Mouse (Mus musculus) urinary bladder, postnatal 14 days (tissue): ENCODE data around the gene Krit1.
A peak's percentile ranks its signal among the peaks of the same experiment; 100 is the strongest.
"Not testable (repeated sequence)": the region's sequence is repeated elsewhere in the genome, so short reads cannot be mapped to it uniquely, and the experiment has no call there.

Source experiments
- DNase-seq: peaks from one replicate; pipeline ENCODE4 v3.0.0; 2021; ENCODE audit warnings: low spot score

Gene Krit1

GRCm38 (mm10) chr5:3802433-3803291 is at the start of gene Krit1, which contains the start of gene Ankib1:
TSS of gene Krit1 (plus strand) at chr5:3803184.
TSS of gene Ankib1 (minus strand) at chr5:3802925.
- peak; percentile 88 for DNase-seq

- no peak for DNase-seq
Measured at GRCm38 (mm10) chr5:3771512-3771911, 31.5 kb upstream of the Krit1 start.

- no peak for DNase-seq
Measured at GRCm38 (mm10) chr5:3772017-3772416, 31.0 kb upstream of the Krit1 start.

- no peak for DNase-seq
Measured at GRCm38 (mm10) chr5:3782670-3783069, 20.3 kb upstream of the Krit1 start.

- DNase-seq, result no peak
Measured at GRCm38 (mm10) chr5:3783947-3784681, 18.9 kb upstream of the Krit1 start.

- no peak for DNase-seq
Measured at GRCm38 (mm10) chr5:3784751-3785496, 18.1 kb upstream of the Krit1 start.

GRCm38 (mm10) chr5:3787548-3787947 is 15.4 kb upstream of the Krit1 start:
- DNase-seq, result no peak

- DNase-seq, result no peak
Measured at GRCm38 (mm10) chr5:3791048-3791447, 11.9 kb upstream of the Krit1 start.

- DNase-seq, result not testable (repeated sequence)
Measured at GRCm38 (mm10) chr5:3797101-3797500, 5.9 kb upstream of the Krit1 start.

GRCm38 (mm10) chr5:3798656-3799055 is 4.3 kb upstream of the Krit1 start:
- not testable (repeated sequence) for DNase-seq

- no peak for DNase-seq
Measured at GRCm38 (mm10) chr5:3800041-3800440, 2.9 kb upstream of the Krit1 start.

- no peak for DNase-seq
Measured at GRCm38 (mm10) chr5:3800881-3801280, 2.1 kb upstream of the Krit1 start.

GRCm38 (mm10) chr5:3801672-3802432 is 1.1 kb upstream of the Krit1 start:
- no peak for DNase-seq

- no peak for DNase-seq
Measured at GRCm38 (mm10) chr5:3803292-3804165, 545 bp downstream of the Krit1 start.

GRCm38 (mm10) chr5:3808472-3808871 is 5.5 kb downstream of the Krit1 start:
- DNase-seq, result no peak

GRCm38 (mm10) chr5:3834107-3834506 is 31.1 kb downstream of the Krit1 start:
- no peak for DNase-seq

GRCm38 (mm10) chr5:3845026-3845425 is 42.0 kb downstream of the Krit1 start, which contains the start of gene Lrrd1:
TSS of gene Lrrd1 (plus strand) at chr5:3845173.
- no peak for DNase-seq

GRCm38 (mm10) chr5:3870161-3870560 is 67.2 kb downstream of the Krit1 start:
- DNase-seq, result no peak

- DNase-seq, result no peak
Measured at GRCm38 (mm10) chr5:3872348-3872747, 69.4 kb downstream of the Krit1 start.

GRCm38 (mm10) chr5:3873485-3873884 is 70.5 kb downstream of the Krit1 start:
- DNase-seq, result no peak

GRCm38 (mm10) chr5:3886862-3887261 is 83.9 kb downstream of the Krit1 start:
- not testable (repeated sequence) for DNase-seq
